Mouse (Mus musculus) CH12.LX (cell line): ENCODE measurements around the gene Sowaha. TPM values are rescaled to one million over a fixed set of nuclear protein-coding genes. Genes with fewer than 3 reads are reported as not detected.

Source experiments
- DNase-seq: peaks from one replicate; pipeline ENCODE4 v3.0.0-alpha.2; 2013; ENCODE audit errors: extremely low read depth
- H3K27ac ChIP-seq: 2 replicates; pipeline ENCODE4 v1.5.1; 2012; ENCODE audit warnings: low read depth, mild to moderate bottlenecking, control low read depth, moderate library complexity; ENCODE audit not compliant: insufficient read depth
- H3K27me3 ChIP-seq: replicated peaks from 2 replicates; pipeline ENCODE3; 2012; ENCODE audit warnings: inconsistent platforms
- H3K36me3 ChIP-seq, 2 experiments: replicated peaks in 1 of 2; 2 replicates each; pipeline versions ENCODE3 to v1.6.1; 2012; ENCODE audit warnings: inconsistent platforms in 1 of 2, low read length in 1 of 2, mild to moderate bottlenecking in 1 of 2, mixed read lengths in 1 of 2, moderate library complexity in 1 of 2; ENCODE audit not compliant: control insufficient read depth in 1 of 2, insufficient read depth in 1 of 2
- H3K4me1 ChIP-seq, 2 experiments: 2 replicates each; pipeline ENCODE4 v1.6.1; 2012; ENCODE audit warnings: inconsistent platforms in 1 of 2, moderate library complexity in 1 of 2; ENCODE audit not compliant: insufficient read depth in 2 of 2, control insufficient read depth in 1 of 2
- H3K4me2 ChIP-seq: 2 replicates; pipeline ENCODE4 v1.6.1; 2012; ENCODE audit warnings: low read depth, mild to moderate bottlenecking, control low read depth; ENCODE audit not compliant: poor library complexity, insufficient read depth, severe bottlenecking
- H3K4me3 ChIP-seq, 3 experiments: fragments of 150-350 bp in 1 of 3; sonication (generic) in 1 of 3; replicated peaks in 1 of 3; 2 replicates each; pipeline versions ENCODE3 to v1.5.1; 2011 to 2012; ENCODE audit warnings: low read depth in 2 of 3, low read length in 2 of 3, mild to moderate bottlenecking in 2 of 3, moderate library complexity in 2 of 3, control low read depth in 1 of 3, improper control_type of control experiment in 1 of 3, inconsistent platforms in 1 of 3, mixed read lengths in 1 of 3; ENCODE audit not compliant: poor library complexity in 1 of 3
- H3K79me2 ChIP-seq: replicated peaks from 2 replicates; pipeline ENCODE4 v1.6.1; 2012; ENCODE audit warnings: mild to moderate bottlenecking, moderate library complexity; ENCODE audit not compliant: control insufficient read depth, poor library complexity, insufficient read depth, severe bottlenecking; ENCODE audit errors: extremely low read depth
- H3K9ac ChIP-seq: 2 replicates; pipeline ENCODE4 v1.6.1; 2012; ENCODE audit warnings: low read depth, mild to moderate bottlenecking, control low read depth, moderate library complexity; ENCODE audit not compliant: insufficient read depth
- H3K9me3 ChIP-seq: replicated peaks from 2 replicates; pipeline ENCODE3; 2012; ENCODE audit warnings: low read length, inconsistent platforms, mixed read lengths
- CTCF ChIP-seq, 2 experiments: IDR thresholded peaks in 1 of 2; conservative IDR thresholded peaks in 1 of 2; 2 replicates each; pipeline ENCODE4 v1.5.1; 2011 to 2012; ENCODE audit warnings: low read depth in 2 of 2, low read length in 2 of 2, improper control_type of control experiment in 1 of 2, inconsistent platforms in 1 of 2, mild to moderate bottlenecking in 1 of 2, moderate library complexity in 1 of 2
- ELF1 ChIP-seq: IDR thresholded peaks from 2 replicates; pipeline ENCODE4 v1.6.1; 2014; ENCODE audit warnings: low read depth, mild to moderate bottlenecking, inconsistent platforms, low read length, improper control_type of control experiment
- EP300 ChIP-seq: IDR thresholded peaks from 2 replicates; pipeline ENCODE4 v1.6.1; 2011; ENCODE audit warnings: low read length, improper control_type of control experiment
- JUND ChIP-seq: conservative IDR thresholded peaks from 2 replicates; pipeline ENCODE4 v1.6.1; 2011; ENCODE audit warnings: low read depth, low read length, improper control_type of control experiment
- KAT2A ChIP-seq: IDR thresholded peaks from 2 replicates; pipeline ENCODE4 v1.6.1; 2012; ENCODE audit warnings: low read length, improper control_type of control experiment, inconsistent platforms; ENCODE audit not compliant: insufficient replicate concordance
- MAFK ChIP-seq: IDR thresholded peaks from 2 replicates; pipeline ENCODE4 v1.6.1; 2011; ENCODE audit warnings: low read length, improper control_type of control experiment; ENCODE audit not compliant: insufficient replicate concordance
- MAX ChIP-seq: IDR thresholded peaks from 2 replicates; pipeline ENCODE4 v1.6.1; 2011; ENCODE audit warnings: low read length, improper control_type of control experiment
- MXI1 ChIP-seq: IDR thresholded peaks from 2 replicates; pipeline ENCODE4 v1.6.1; 2011; ENCODE audit warnings: mild to moderate bottlenecking, low read depth, low read length, improper control_type of control experiment
- MYC ChIP-seq: IDR thresholded peaks from 2 replicates; pipeline ENCODE4 v1.6.1; 2011; ENCODE audit warnings: low read depth, mild to moderate bottlenecking, improper control_type of control experiment, low read length
- NELFE ChIP-seq: IDR thresholded peaks from 2 replicates; pipeline ENCODE4 v1.6.1; 2011; ENCODE audit warnings: low read depth, low read length, improper control_type of control experiment
- RAD21 ChIP-seq: IDR thresholded peaks from 2 replicates; pipeline ENCODE4 v1.6.1; 2011; ENCODE audit warnings: low read depth, mild to moderate bottlenecking, low read length, improper control_type of control experiment, moderate library complexity
- RCOR1 ChIP-seq: conservative IDR thresholded peaks from 2 replicates; pipeline ENCODE4 v1.6.1; 2012; ENCODE audit warnings: low read depth, mild to moderate bottlenecking, inconsistent platforms, low read length, improper control_type of control experiment
- SIN3A ChIP-seq: IDR thresholded peaks from 2 replicates; pipeline ENCODE4 v1.6.1; 2012; ENCODE audit warnings: low read length, improper control_type of control experiment, inconsistent platforms
- SMC3 ChIP-seq: IDR thresholded peaks from 2 replicates; pipeline ENCODE4 v1.6.1; 2011; ENCODE audit warnings: low read depth, low read length, improper control_type of control experiment
- USF1 ChIP-seq: IDR thresholded peaks from 2 replicates; pipeline ENCODE4 v1.6.1; 2014; ENCODE audit warnings: low read depth, mild to moderate bottlenecking, inconsistent platforms, low read length, improper control_type of control experiment
- ZC3H11A ChIP-seq: IDR thresholded peaks from 2 replicates; pipeline ENCODE4 v1.6.1; 2012; ENCODE audit warnings: low read depth, mild to moderate bottlenecking, inconsistent platforms, low read length, improper control_type of control experiment
- ZKSCAN1 ChIP-seq: IDR thresholded peaks from 2 replicates; pipeline ENCODE4 v1.6.1; 2012; ENCODE audit warnings: low read depth, inconsistent platforms, low read length, improper control_type of control experiment, borderline replicate concordance
- ZMIZ1 ChIP-seq: IDR thresholded peaks from 2 replicates; pipeline ENCODE4 v1.6.1; 2012; ENCODE audit warnings: low read depth, mild to moderate bottlenecking, inconsistent platforms, low read length, improper control_type of control experiment
- dilution Hi-C: fragments of 300-500 bp; cut with MboI; formaldehyde crosslinking; loops from 2 replicates; pipeline ENCODE4 v1.14.3; 2020; ENCODE audit warnings: low sequenced_read_pairs; ENCODE audit not compliant: extremely low pct_unique_long_range_greater_than_20kb, extremely low pct_ligation_motif_present
- in situ Hi-C: fragments of 300-500 bp; cut with MboI; formaldehyde crosslinking; loops from 3 replicates; pipeline ENCODE4 v1.14.3; 2019; ENCODE audit warnings: low sequenced_read_pairs, low pct_ligation_motif_present, low pct_unique_long_range_greater_than_20kb, mixed read lengths
- polyA plus RNA-seq: library from polyadenylated mRNA; unstranded; fragments of >175 nt; gene quantifications from 2 replicates; pipeline ENCODE4 v1.2.1, GENCODE M21; 2012; ENCODE audit warnings: low read depth; ENCODE audit not compliant: insufficient read length
- total RNA-seq, 2 experiments: library from RNA; depleted of rRNA; stranded (reverse); fragments of 300-350 nt in 1 of 2; fragments of >200 nt in 1 of 2; gene quantifications; 2 replicates each; pipeline ENCODE4 v1.2.3; 2012 to 2014

Sowaha gene
- total and polyA plus RNA-seq, 3 experiments, result not detected

DNA sequence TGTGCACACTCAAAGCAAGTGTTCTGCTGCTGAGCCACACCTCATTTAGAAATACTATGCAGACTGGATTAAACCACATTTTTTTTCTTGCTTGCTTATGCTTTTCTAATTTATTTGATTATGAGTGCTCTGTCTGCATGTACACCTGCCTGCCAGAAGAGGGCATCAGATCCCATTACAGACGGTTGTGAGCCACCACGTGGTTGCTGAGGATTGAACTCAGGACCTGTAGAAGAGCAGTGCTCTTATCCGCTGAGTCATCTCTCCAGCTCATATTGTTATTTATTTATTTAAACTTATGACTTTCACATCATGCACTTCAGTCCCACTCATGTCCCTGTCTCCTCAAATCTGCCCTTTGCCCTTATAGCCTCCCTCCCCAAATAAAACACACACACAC is 5.6 kb upstream of the Sowaha start:
- dilution Hi-C loops, result no loop called here
- Histone ChIP-seq H3K36me3 (no peaks in the 10 kb centered on the region), H3K4me2 (no peak overlapping the region), H3K79me2 (no peaks in the 10 kb centered on the region), H3K27ac (no peak overlapping the region), H3K9ac (no peak overlapping the region), H3K4me3 (no peak overlapping the region), H3K27me3 (no peaks in the 10 kb centered on the region), H3K9me3 (no peaks in the 10 kb centered on the region), H3K4me1 (peaks cover 14 to 21% of the 10 kb centered on the region in 2 experiments)
- TF ChIP-seq SMC3 (peak; percentile 53), RAD21 (peak; percentile 47), MAX (peak; percentile 48; the same call in 1 of the 2 replicates), MAFK (peak; percentile 57; the same call in 1 of the 2 replicates), JUND (0 out of 2 replicates have a peak, but pooled peaks have one; percentile 18), CTCF (conservative IDR thresholded peaks at IDR 0.05 in 1 of 2, IDR thresholded peaks at IDR 0.05 in 1 of 2; ENCODE audit: low read depth in 2 of 2, low read length in 2 of 2) (peak; percentile 44 to 67; a peak in 3 of 4 replicates), ZKSCAN1 (no peak), ZC3H11A (no peak), MYC (peak; percentile 89), KAT2A (no peak), MXI1 (no peak)
- in situ Hi-C loops, result no loop called here
- DNase-seq, result no peak

GRCm38 (mm10) chr11:53483159-53483891 is 3.3 kb upstream of the Sowaha start:
- no peaks in the 10 kb centered on the region for H3K79me2 ChIP-seq
- H3K4me2 ChIP-seq, result no peak overlapping the region
- no peaks in the 10 kb centered on the region for H3K27me3 ChIP-seq
- no peak overlapping the region for H3K9ac ChIP-seq
- H3K9me3 ChIP-seq, result peaks cover 18% of the 10 kb centered on the region
- in situ Hi-C loops, result no loop called here
- H3K4me1 ChIP-seq, result peaks cover 14 to 16% of the 10 kb centered on the region in 2 experiments
- dilution Hi-C loops, result no loop called here
- no peak overlapping the region for H3K4me3 ChIP-seq
- DNase-seq, result no peak
- TF ChIP-seq SIN3A (no peak), ELF1 (no peak), ZMIZ1 (no peak), EP300 (no peak), NELFE (no peak), MYC (no peak), USF1 (no peak), CTCF (conservative IDR thresholded peaks at IDR 0.05 in 1 of 2, IDR thresholded peaks at IDR 0.05 in 1 of 2; ENCODE audit: low read depth in 2 of 2, low read length in 2 of 2) (no peak), MAX (no peak), RCOR1 (no peak)
- H3K27ac ChIP-seq, result no peak overlapping the region
- H3K36me3 ChIP-seq, result peaks cover 0 to 2% of the 10 kb centered on the region in 2 experiments
